Mouse (Mus musculus) C2C12 (cell line): Measurements from ENCODE around the gene Sec31a.

Experiments used
- CTCF ChIP-seq: IDR thresholded peaks from one replicate; pipeline ENCODE4 v1.5.1; 2011; ENCODE audit not compliant: control insufficient read depth, insufficient read depth, insufficient read length
- MYOG ChIP-seq: IDR thresholded peaks from one replicate; pipeline ENCODE4 v1.6.1; 2011; ENCODE audit not compliant: control insufficient read depth, insufficient read length; ENCODE audit errors: extremely low read depth
- USF1 ChIP-seq: IDR thresholded peaks from one replicate; pipeline ENCODE4 v1.6.1; 2011; ENCODE audit warnings: low read depth, mild to moderate bottlenecking, control low read depth, moderate library complexity

- TF ChIP-seq CTCF (no peak), MYOG (no peak), USF1 (no peak)
Measured at GRCm38 (mm10) chr5:100367051-100367450, 49.0 kb downstream of the Sec31a start.
